Mouse (Mus musculus) CH12.LX (cell line): ENCODE data around the gene Laptm4a. TPM values are rescaled to one million over a fixed set of nuclear protein-coding genes. Genes with fewer than 3 reads are reported as not detected.

ENCODE experiments used
- DNase-seq: peaks from one replicate; pipeline ENCODE4 v3.0.0-alpha.2; 2013; ENCODE audit errors: extremely low read depth
- H3K27ac ChIP-seq: 2 replicates; pipeline ENCODE4 v1.5.1; 2012; ENCODE audit warnings: low read depth, mild to moderate bottlenecking, control low read depth, moderate library complexity; ENCODE audit not compliant: insufficient read depth
- H3K27me3 ChIP-seq: replicated peaks from 2 replicates; pipeline ENCODE3; 2012; ENCODE audit warnings: inconsistent platforms
- H3K36me3 ChIP-seq, 2 experiments: replicated peaks in 1 of 2; 2 replicates each; pipeline versions ENCODE3 to v1.6.1; 2012; ENCODE audit warnings: inconsistent platforms in 1 of 2, low read length in 1 of 2, mild to moderate bottlenecking in 1 of 2, mixed read lengths in 1 of 2, moderate library complexity in 1 of 2; ENCODE audit not compliant: control insufficient read depth in 1 of 2, insufficient read depth in 1 of 2
- H3K4me1 ChIP-seq, 2 experiments: 2 replicates each; pipeline ENCODE4 v1.6.1; 2012; ENCODE audit warnings: inconsistent platforms in 1 of 2, moderate library complexity in 1 of 2; ENCODE audit not compliant: insufficient read depth in 2 of 2, control insufficient read depth in 1 of 2
- H3K4me2 ChIP-seq: 2 replicates; pipeline ENCODE4 v1.6.1; 2012; ENCODE audit warnings: low read depth, mild to moderate bottlenecking, control low read depth; ENCODE audit not compliant: poor library complexity, insufficient read depth, severe bottlenecking
- H3K4me3 ChIP-seq, 3 experiments: fragments of 150-350 bp in 1 of 3; sonication (generic) in 1 of 3; replicated peaks in 1 of 3; 2 replicates each; pipeline versions ENCODE3 to v1.5.1; 2011 to 2012; ENCODE audit warnings: low read depth in 2 of 3, low read length in 2 of 3, mild to moderate bottlenecking in 2 of 3, moderate library complexity in 2 of 3, control low read depth in 1 of 3, improper control_type of control experiment in 1 of 3, inconsistent platforms in 1 of 3, mixed read lengths in 1 of 3; ENCODE audit not compliant: poor library complexity in 1 of 3
- H3K79me2 ChIP-seq: replicated peaks from 2 replicates; pipeline ENCODE4 v1.6.1; 2012; ENCODE audit warnings: mild to moderate bottlenecking, moderate library complexity; ENCODE audit not compliant: control insufficient read depth, poor library complexity, insufficient read depth, severe bottlenecking; ENCODE audit errors: extremely low read depth
- H3K9ac ChIP-seq: 2 replicates; pipeline ENCODE4 v1.6.1; 2012; ENCODE audit warnings: low read depth, mild to moderate bottlenecking, control low read depth, moderate library complexity; ENCODE audit not compliant: insufficient read depth
- H3K9me3 ChIP-seq: replicated peaks from 2 replicates; pipeline ENCODE3; 2012; ENCODE audit warnings: low read length, inconsistent platforms, mixed read lengths
- BHLHE40 ChIP-seq: IDR thresholded peaks from 2 replicates; pipeline ENCODE4 v1.6.1; 2011; ENCODE audit warnings: mild to moderate bottlenecking, low read depth, low read length, improper control_type of control experiment
- CHD2 ChIP-seq: IDR thresholded peaks from 2 replicates; pipeline ENCODE4 v1.6.1; 2011; ENCODE audit warnings: low read length, improper control_type of control experiment
- E2F4 ChIP-seq: IDR thresholded peaks from 2 replicates; pipeline ENCODE4 v1.6.1; 2011; ENCODE audit warnings: low read depth, low read length, improper control_type of control experiment; ENCODE audit not compliant: insufficient replicate concordance
- JUND ChIP-seq: conservative IDR thresholded peaks from 2 replicates; pipeline ENCODE4 v1.6.1; 2011; ENCODE audit warnings: low read depth, low read length, improper control_type of control experiment
- MAFK ChIP-seq: IDR thresholded peaks from 2 replicates; pipeline ENCODE4 v1.6.1; 2011; ENCODE audit warnings: low read length, improper control_type of control experiment; ENCODE audit not compliant: insufficient replicate concordance
- MAX ChIP-seq: IDR thresholded peaks from 2 replicates; pipeline ENCODE4 v1.6.1; 2011; ENCODE audit warnings: low read length, improper control_type of control experiment
- MXI1 ChIP-seq: IDR thresholded peaks from 2 replicates; pipeline ENCODE4 v1.6.1; 2011; ENCODE audit warnings: mild to moderate bottlenecking, low read depth, low read length, improper control_type of control experiment
- NRF1 ChIP-seq: IDR thresholded peaks from 2 replicates; pipeline ENCODE4 v1.6.1; 2014; ENCODE audit warnings: low read depth, mild to moderate bottlenecking, inconsistent platforms, low read length, improper control_type of control experiment, moderate library complexity
- POLR2A ChIP-seq: IDR thresholded peaks from 2 replicates; pipeline ENCODE4 v1.6.1; 2011; ENCODE audit warnings: low read depth, mild to moderate bottlenecking, improper control_type of control experiment, low read length
- RAD21 ChIP-seq: IDR thresholded peaks from 2 replicates; pipeline ENCODE4 v1.6.1; 2011; ENCODE audit warnings: low read depth, mild to moderate bottlenecking, low read length, improper control_type of control experiment, moderate library complexity
- UBTF ChIP-seq: IDR thresholded peaks from 2 replicates; pipeline ENCODE4 v1.6.1; 2012; ENCODE audit warnings: low read depth, mild to moderate bottlenecking, inconsistent platforms, low read length, improper control_type of control experiment, moderate library complexity
- ZC3H11A ChIP-seq: IDR thresholded peaks from 2 replicates; pipeline ENCODE4 v1.6.1; 2012; ENCODE audit warnings: low read depth, mild to moderate bottlenecking, inconsistent platforms, low read length, improper control_type of control experiment
- ZNF384 ChIP-seq: IDR thresholded peaks from 2 replicates; pipeline ENCODE4 v1.6.1; 2012; ENCODE audit warnings: low read depth, low read length, improper control_type of control experiment, inconsistent platforms
- dilution Hi-C: fragments of 300-500 bp; cut with MboI; formaldehyde crosslinking; loops from 2 replicates; pipeline ENCODE4 v1.14.3; 2020; ENCODE audit warnings: low sequenced_read_pairs; ENCODE audit not compliant: extremely low pct_unique_long_range_greater_than_20kb, extremely low pct_ligation_motif_present
- in situ Hi-C: fragments of 300-500 bp; cut with MboI; formaldehyde crosslinking; loops from 3 replicates; pipeline ENCODE4 v1.14.3; 2019; ENCODE audit warnings: low sequenced_read_pairs, low pct_ligation_motif_present, low pct_unique_long_range_greater_than_20kb, mixed read lengths
- polyA plus RNA-seq: library from polyadenylated mRNA; unstranded; fragments of >175 nt; gene quantifications from 2 replicates; pipeline ENCODE4 v1.2.1, GENCODE M21; 2012; ENCODE audit warnings: low read depth; ENCODE audit not compliant: insufficient read length
- total RNA-seq, 2 experiments: library from RNA; depleted of rRNA; stranded (reverse); fragments of 300-350 nt in 1 of 2; fragments of >200 nt in 1 of 2; gene quantifications; 2 replicates each; pipeline ENCODE4 v1.2.3; 2012 to 2014

Laptm4a gene
- total and polyA plus RNA-seq, 3 experiments = 48.3 to 73.8 (median 64.5) TPM

- Histone ChIP-seq H3K4me1 (peaks cover 7 to 36% of the 10 kb centered on the region in 2 experiments), H3K4me2 (peak overlapping the region; percentile 42), H3K9ac (peak overlapping the region; percentile 50; the same call in 1 of the 2 replicates), H3K27me3 (no peaks in the 10 kb centered on the region), H3K79me2 (peaks cover 35% of the 10 kb centered on the region)
- peak; percentile 17 for DNase-seq
- dilution Hi-C loops = no loop called here
- TF ChIP-seq ZC3H11A (no peak), ZNF384 (peak; percentile 52; the same call in 1 of the 2 replicates)
- TF ChIP-seq, all 38 proteins: peak for 1
- H3K36me3 ChIP-seq = peaks cover 4 to 22% of the 10 kb centered on the region in 2 experiments
- in situ Hi-C loops = no loop called here
- peak overlapping the region in 2 of 3 experiments; percentile 46 to 82 for H3K4me3 ChIP-seq
- no peak overlapping the region for H3K27ac ChIP-seq
- no peaks in the 10 kb centered on the region for H3K9me3 ChIP-seq
Measured at GRCm38 (mm10) chr12:8920996-8921393, 469 bp upstream of the Laptm4a start.

GRCm38 (mm10) chr12:8922369-8923124 lies 1.1 kb downstream of the Laptm4a start:
- Histone ChIP-seq H3K9ac (peak overlapping the region; percentile 97), H3K36me3 (peaks cover 6 to 26% of the 10 kb centered on the region in 2 experiments), H3K27me3 (no peaks in the 10 kb centered on the region), H3K27ac (peak overlapping the region; percentile 93), H3K4me2 (peak overlapping the region; percentile 78), H3K4me3 (peak overlapping the region; percentile 73 to 92 (median 82)), H3K4me1 (peaks cover 7 to 50% of the 10 kb centered on the region in 2 experiments), H3K9me3 (no peaks in the 10 kb centered on the region), H3K79me2 (peaks cover 50% of the 10 kb centered on the region)
- DNase-seq = peak; percentile 37
- in situ Hi-C loops = no loop called here
- TF ChIP-seq RAD21 (no peak), E2F4 (no peak), MXI1 (no peak), CHD2 (no peak; the same call in 1 of the 2 replicates), POLR2A (no peak)
- dilution Hi-C loops = no loop called here

- H3K4me3 ChIP-seq = peak overlapping the region; percentile 73 to 92 (median 82)
- dilution Hi-C loops = no loop called here
- DNase-seq = no peak
- in situ Hi-C loops = no loop called here
- H3K79me2 ChIP-seq = peaks cover 55% of the 10 kb centered on the region
- peaks cover 7 to 55% of the 10 kb centered on the region in 2 experiments for H3K4me1 ChIP-seq
- no peak for TF ChIP-seq MAX
- TF ChIP-seq RAD21 = no peak
- no peak for TF ChIP-seq CHD2
- no peak for TF ChIP-seq MAFK
- no peak for TF ChIP-seq BHLHE40
- no peak for TF ChIP-seq MXI1
- no peak for TF ChIP-seq UBTF
- no peak for TF ChIP-seq JUND
- no peak for TF ChIP-seq NRF1
- H3K4me2 ChIP-seq = peak overlapping the region; percentile 78
- H3K9me3 ChIP-seq = no peaks in the 10 kb centered on the region
- no peak overlapping the region for H3K27ac ChIP-seq
- H3K27me3 ChIP-seq = no peaks in the 10 kb centered on the region
- peak overlapping the region; percentile 97 for H3K9ac ChIP-seq
- peaks cover 6 to 28% of the 10 kb centered on the region in 2 experiments for H3K36me3 ChIP-seq
Measured at GRCm38 (mm10) chr12:8923125-8923410, 1.6 kb downstream of the Laptm4a start.
